Mouse (Mus musculus) lung, postnatal 10 days (tissue): ENCODE measurements at regions not wholly inside any gene's neighbourhood (a gene's known extent, or its start where the extent isn't known, plus 50 kb on each side); places are given as distances from the start of the nearest gene placed in this dataset.
"Not testable (repeated sequence)": the region's sequence is repeated elsewhere in the genome, so short reads cannot be mapped to it uniquely, and the experiment has no call there.

Experiments
- DNase-seq: peaks from one replicate; pipeline ENCODE4 v3.0.0; 2021

GRCm38 (mm10) chr2:3864872-3865271 lies 152.6 kb upstream of the Frmd4a start:
- DNase-seq, result no peak

DNA sequence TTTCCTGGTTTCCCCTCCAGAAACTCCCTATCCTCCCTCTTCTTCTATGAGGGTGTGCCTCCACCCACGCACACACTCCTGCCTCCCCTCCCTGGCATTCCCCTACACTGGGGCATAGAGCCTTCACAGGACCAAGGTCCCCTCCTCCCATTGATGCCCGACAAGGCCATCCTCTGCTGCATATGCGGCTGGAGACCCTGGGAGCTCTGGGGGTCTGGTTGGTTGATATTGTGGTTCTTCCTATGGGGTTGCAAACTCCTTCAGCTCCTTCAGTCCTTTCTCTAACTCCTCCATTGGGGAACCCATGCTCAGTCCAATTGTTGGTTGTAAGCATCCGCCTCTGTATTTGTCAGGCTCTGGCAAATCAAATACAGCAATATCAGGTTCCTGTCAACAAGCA lies 150.8 kb upstream of the Frmd4a start:
- not testable (repeated sequence) for DNase-seq

DNA sequence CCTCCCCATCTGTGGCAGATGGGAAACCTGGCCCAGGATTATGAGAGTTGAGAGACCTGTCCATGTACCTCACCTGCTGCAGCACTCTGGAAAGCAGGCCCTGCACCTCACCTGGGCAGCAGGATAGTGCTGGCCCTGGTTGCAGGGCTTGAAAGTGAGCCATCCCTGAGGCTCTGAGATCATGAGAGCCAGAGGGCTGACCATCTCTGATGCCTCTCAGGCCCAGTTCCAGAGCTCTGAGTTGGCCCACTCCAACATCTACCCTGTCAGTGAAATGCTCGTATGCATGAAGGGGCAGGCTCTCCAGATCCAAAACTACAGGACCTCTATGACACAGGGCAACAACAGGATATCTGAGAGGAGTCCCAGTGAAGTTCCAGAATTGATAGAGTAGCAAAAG lies 147.8 kb upstream of the Frmd4a start:
- no peak for DNase-seq

- DNase-seq, result no peak
Observed at GRCm38 (mm10) chr2:3871748-3872147, 145.8 kb upstream of the Frmd4a start.

- DNase-seq, result no peak
Observed at GRCm38 (mm10) chr2:3887000-3887399, 130.5 kb upstream of the Frmd4a start.

GRCm38 (mm10) chr2:3887845-3888433 lies 129.6 kb upstream of the Frmd4a start:
- DNase-seq, result no peak

- no peak for DNase-seq
Observed at GRCm38 (mm10) chr2:3889381-3889780, 128.1 kb upstream of the Frmd4a start.

DNA sequence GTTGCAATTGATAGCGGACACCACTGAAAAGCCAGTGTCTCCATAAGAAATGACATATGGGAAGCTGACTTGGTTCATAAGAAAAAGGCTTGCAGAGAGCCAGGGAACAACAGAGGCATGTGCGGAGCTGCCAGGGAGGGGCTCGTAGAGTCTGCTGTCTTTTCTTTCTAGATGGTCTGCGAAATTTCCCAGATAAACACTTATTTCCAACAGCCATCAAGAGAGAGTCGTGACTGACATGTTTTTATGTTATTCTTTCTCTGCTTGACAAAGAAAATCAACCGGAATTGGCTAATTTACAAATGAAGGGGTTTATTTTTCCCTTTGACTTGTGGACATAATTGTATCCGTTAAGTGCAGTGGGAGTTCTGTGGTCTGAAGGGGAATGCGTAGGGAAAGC lies 127.1 kb upstream of the Frmd4a start:
- DNase-seq, result no peak

GRCm38 (mm10) chr2:3907026-3907425 lies 110.5 kb upstream of the Frmd4a start:
- DNase-seq, result no peak

DNA sequence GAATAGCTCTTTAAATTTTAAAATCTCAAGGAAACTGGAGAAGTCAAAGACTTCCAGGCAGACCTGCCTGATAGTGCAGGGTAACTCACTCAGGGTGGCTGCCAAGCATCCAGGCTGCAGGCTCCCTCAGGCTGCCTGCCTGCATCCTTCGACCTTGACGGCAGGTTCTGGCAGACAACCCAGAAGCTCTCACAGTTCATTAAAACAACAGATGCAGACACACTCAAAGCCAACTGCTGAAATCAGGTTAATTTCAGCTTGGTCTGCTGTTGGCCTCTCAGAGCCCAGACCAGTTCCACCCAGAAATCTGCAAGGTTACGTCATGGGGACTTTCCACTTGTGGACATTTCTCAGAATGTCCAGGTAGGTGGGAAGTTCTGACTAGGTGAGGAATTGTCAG lies 109.3 kb upstream of the Frmd4a start:
- DNase-seq, result no peak

DNA sequence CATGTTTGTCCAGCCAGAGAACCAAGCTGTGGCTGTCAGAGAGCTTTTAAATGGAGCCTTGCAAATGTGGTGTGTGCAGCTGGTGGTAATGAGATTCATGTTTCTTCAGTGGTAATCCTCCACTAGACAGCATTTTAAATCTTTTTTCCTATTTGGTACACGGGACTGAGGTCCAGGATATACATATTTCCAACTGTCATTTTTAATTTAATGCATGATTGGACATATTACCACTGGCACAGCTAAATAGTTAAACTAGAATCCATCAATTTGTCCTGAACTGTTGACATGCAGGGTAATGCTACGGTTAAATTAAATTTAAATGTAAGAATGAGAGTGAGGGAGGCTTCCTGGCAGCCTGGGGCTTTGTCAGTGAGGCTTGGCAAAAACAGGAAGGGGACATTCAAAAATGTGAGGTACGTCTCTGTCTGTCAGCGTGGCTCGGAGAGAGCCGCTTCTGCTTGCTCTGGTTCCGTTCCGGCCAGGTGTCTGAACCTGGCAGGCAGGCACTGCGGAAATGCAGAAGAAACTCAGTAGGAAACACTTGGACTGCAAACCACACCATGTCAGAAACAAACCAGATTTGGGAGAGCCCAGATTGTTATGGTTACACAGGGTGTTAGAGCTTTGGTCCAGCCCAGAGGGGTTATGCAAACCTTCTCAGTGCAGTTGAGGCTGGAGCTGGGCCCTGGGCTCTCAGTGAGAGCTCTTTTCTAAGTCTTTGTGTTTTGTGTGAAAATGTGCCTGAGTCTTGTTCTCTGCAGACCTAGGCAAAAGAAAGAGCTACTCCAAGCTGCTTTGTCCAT lies 107.2 kb upstream of the Frmd4a start:
- no peak for DNase-seq

GRCm38 (mm10) chr2:3915141-3915540 lies 102.4 kb upstream of the Frmd4a start:
- no peak for DNase-seq

GRCm38 (mm10) chr2:3916365-3916764 lies 101.2 kb upstream of the Frmd4a start:
- no peak for DNase-seq

GRCm38 (mm10) chr2:3918156-3918555 lies 99.4 kb upstream of the Frmd4a start:
- no peak for DNase-seq

- no peak for DNase-seq
Observed at GRCm38 (mm10) chr2:3919893-3920292, 97.6 kb upstream of the Frmd4a start.

- not testable (repeated sequence) for DNase-seq
Observed at GRCm38 (mm10) chr2:3921084-3921483, 96.4 kb upstream of the Frmd4a start.

GRCm38 (mm10) chr2:3922739-3923138 lies 94.8 kb upstream of the Frmd4a start:
- no peak for DNase-seq

GRCm38 (mm10) chr2:3924696-3925095 lies 92.8 kb upstream of the Frmd4a start:
- DNase-seq, result no peak

- no peak for DNase-seq
Observed at GRCm38 (mm10) chr2:3925199-3925598, 92.3 kb upstream of the Frmd4a start.

DNA sequence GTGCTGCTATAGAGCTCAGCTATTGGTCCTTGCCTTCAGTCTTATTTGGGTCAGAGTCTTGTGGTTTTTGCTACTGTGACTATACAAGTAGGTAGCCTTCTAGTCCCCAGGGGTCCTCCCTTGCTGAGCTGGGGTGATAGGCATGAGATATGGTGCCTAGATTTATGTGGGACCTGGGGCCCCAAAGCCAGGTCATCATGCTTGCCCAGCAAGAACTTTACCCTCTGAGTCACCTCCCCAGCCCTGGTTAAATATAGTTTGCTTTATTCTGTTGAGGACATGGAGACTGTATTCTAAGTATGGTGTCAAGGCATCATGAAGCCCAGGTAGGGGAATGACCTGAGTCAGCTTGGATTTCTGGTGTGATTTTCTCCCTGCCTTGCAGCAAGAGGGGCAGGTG lies 91.4 kb upstream of the Frmd4a start:
- DNase-seq, result no peak

- DNase-seq, result no peak
Observed at GRCm38 (mm10) chr2:3927141-3927810, 90.2 kb upstream of the Frmd4a start.

DNA sequence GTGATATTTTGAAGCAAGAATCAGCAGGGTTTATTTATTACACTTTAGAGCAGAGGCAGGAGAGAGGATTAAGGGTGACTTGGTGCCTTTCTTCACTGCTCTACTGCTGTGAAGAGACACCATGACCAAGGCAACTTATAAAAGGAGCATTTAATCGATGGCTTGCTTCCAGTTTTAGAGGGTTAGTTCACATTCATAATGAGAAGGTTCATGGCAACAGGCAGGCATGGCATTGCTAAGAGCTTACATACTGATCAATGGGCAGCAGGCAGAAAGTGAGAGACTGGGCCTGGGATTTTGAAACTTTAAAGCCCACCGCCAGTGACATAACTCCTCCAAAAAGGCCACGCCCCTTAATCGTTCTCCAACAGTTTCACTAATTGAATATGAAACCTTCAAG lies 89.7 kb upstream of the Frmd4a start:
- DNase-seq, result no peak

- no peak for DNase-seq
Observed at GRCm38 (mm10) chr2:3930650-3931049, 86.9 kb upstream of the Frmd4a start.

DNA sequence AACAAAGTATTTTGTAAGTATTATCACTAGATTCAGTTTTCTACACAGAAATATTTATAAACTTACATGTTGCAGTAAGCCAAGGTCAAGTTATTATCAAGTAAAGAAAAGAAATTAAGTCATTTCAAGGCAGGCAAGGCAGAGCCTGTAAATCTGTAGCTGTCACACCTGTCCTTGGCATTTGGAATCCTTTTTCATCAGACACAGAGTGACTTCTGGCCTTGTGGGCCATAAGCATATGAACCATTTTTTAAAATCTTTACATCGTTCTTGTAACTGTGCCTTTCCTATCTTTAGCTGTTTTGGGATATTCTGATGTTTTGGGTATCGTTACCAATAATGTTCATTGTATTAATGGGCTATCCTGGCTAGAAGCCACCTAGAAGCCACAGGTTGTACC lies 76.7 kb upstream of the Frmd4a start:
- DNase-seq, result no peak
